Mouse (Mus musculus) heart, embryonic 12.5 days (tissue): ENCODE results near the gene Tgfbr3. TPM values are rescaled to one million over a fixed set of nuclear protein-coding genes. Genes with fewer than 3 reads are reported as not detected.

ENCODE experiments used
- ATAC-seq: fragments of 200-750 bp; cut with Nextera tagmentation; 2 replicates; pipeline ENCODE4 v1.8.0; 2017; ENCODE audit warnings: moderate TSS enrichment, moderate library complexity; ENCODE audit not compliant: insufficient number of reproducible peaks, low FRiP score
- H3K27ac ChIP-seq: fragments of 300-500 bp; sonication (generic); 2 replicates; pipeline ENCODE4 v1.5.1; 2016; ENCODE audit warnings: mild to moderate bottlenecking, moderate library complexity; ENCODE audit not compliant: poor library complexity, severe bottlenecking
- H3K27me3 ChIP-seq: fragments of 300-500 bp; sonication (generic); replicated peaks from 2 replicates; pipeline ENCODE4 v1.6.1; 2016; ENCODE audit warnings: mild to moderate bottlenecking, moderate library complexity
- H3K36me3 ChIP-seq: fragments of 300-500 bp; sonication (generic); 2 replicates; pipeline ENCODE4 v1.6.1; 2016; ENCODE audit warnings: mild to moderate bottlenecking, moderate library complexity
- H3K4me1 ChIP-seq: fragments of 300-500 bp; sonication (generic); replicated peaks from 2 replicates; pipeline ENCODE4 v1.6.1; 2016; ENCODE audit warnings: mild to moderate bottlenecking
- H3K4me2 ChIP-seq: fragments of 300-500 bp; sonication (generic); 2 replicates; pipeline ENCODE4 v1.6.1; 2016; ENCODE audit warnings: mild to moderate bottlenecking, moderate library complexity
- H3K4me3 ChIP-seq: fragments of 300-500 bp; sonication (generic); 2 replicates; pipeline ENCODE4 v1.5.1; 2016; ENCODE audit warnings: mild to moderate bottlenecking
- H3K9ac ChIP-seq: fragments of 300-500 bp; sonication (generic); 2 replicates; pipeline ENCODE4 v1.6.1; 2016; ENCODE audit warnings: mild to moderate bottlenecking, moderate library complexity
- H3K9me3 ChIP-seq: fragments of 300-500 bp; sonication (generic); replicated peaks from 2 replicates; pipeline ENCODE4 v1.6.1; 2016; ENCODE audit warnings: mild to moderate bottlenecking, moderate library complexity
- WGBS: fragments of 180-500 bp; shearing (Covaris S2); methylation state at CpG from one replicate; pipeline ENCODE4 v1.1.7; 2016; 5-methylcytosine and 5-hydroxymethylcytosine counted together
- polyA plus RNA-seq: library from polyadenylated mRNA; unstranded; fragments of >200 nt; fragmentation: Nextera tagmentation; extraction: Ambion mirVana; gene quantifications from 2 replicates; pipeline ENCODE4 v1.2.1, GENCODE M21; 2016

Gene Tgfbr3
- polyA plus RNA-seq, 1 experiment from 2014 or later = 38.1 TPM

- H3K4me3 ChIP-seq = no peak overlapping the region
- 77% methylated on average over 2 of the region's 2 CpGs for WGBS
- no peak for ATAC-seq
- 0 out of 2 replicates have a peak, but pooled peaks cover 5% of the 10 kb centered on the region for H3K27me3 ChIP-seq
- H3K4me1 ChIP-seq = peaks cover 18% of the 10 kb centered on the region
- H3K36me3 ChIP-seq = peaks cover 10% of the 10 kb centered on the region
- no peak overlapping the region for H3K27ac ChIP-seq
- H3K9ac ChIP-seq = no peak overlapping the region
- H3K9me3 ChIP-seq = no peaks in the 10 kb centered on the region
- H3K4me2 ChIP-seq = no peak overlapping the region
Observed at GRCm38 (mm10) chr5:107106139-107106538, 183.3 kb downstream of the Tgfbr3 start.

- 93% methylated on average over 2 of the region's 2 CpGs for WGBS
- ATAC-seq = no peak
- Histone ChIP-seq H3K4me2 (no peak overlapping the region), H3K4me3 (no peak overlapping the region), H3K9me3 (no peaks in the 10 kb centered on the region), H3K27ac (no peak overlapping the region), H3K36me3 (peaks cover 3% of the 10 kb centered on the region), H3K9ac (no peak overlapping the region), H3K4me1 (peaks cover 16% of the 10 kb centered on the region), H3K27me3 (0 out of 2 replicates have a peak, but pooled peaks cover under 1% of the 10 kb centered on the region)
Observed at GRCm38 (mm10) chr5:107103591-107103990, 185.8 kb downstream of the Tgfbr3 start.

GRCm38 (mm10) chr5:107102916-107103315, 186.5 kb downstream of the Tgfbr3 start:
- peaks cover 12% of the 10 kb centered on the region for H3K4me1 ChIP-seq
- no peaks in the 10 kb centered on the region for H3K9me3 ChIP-seq
- WGBS = 70% methylated on average over 4 of the region's 4 CpGs
- no peak overlapping the region for H3K4me3 ChIP-seq
- no peak overlapping the region for H3K4me2 ChIP-seq
- no peaks in the 10 kb centered on the region for H3K36me3 ChIP-seq
- no peaks in the 10 kb centered on the region for H3K27me3 ChIP-seq
- H3K27ac ChIP-seq = no peak overlapping the region
- H3K9ac ChIP-seq = no peak overlapping the region
- no peak for ATAC-seq

- ATAC-seq = no peak
- Histone ChIP-seq H3K27ac (no peak overlapping the region), H3K4me2 (no peak overlapping the region), H3K27me3 (no peaks in the 10 kb centered on the region), H3K4me1 (peaks cover 12% of the 10 kb centered on the region), H3K4me3 (no peak overlapping the region), H3K36me3 (no peaks in the 10 kb centered on the region), H3K9ac (no peak overlapping the region), H3K9me3 (no peaks in the 10 kb centered on the region)
- 82% methylated on average over 4 of the region's 4 CpGs for WGBS
Observed at GRCm38 (mm10) chr5:107101684-107102083, 187.7 kb downstream of the Tgfbr3 start.

- H3K27ac ChIP-seq = no peak overlapping the region
- H3K9me3 ChIP-seq = no peaks in the 10 kb centered on the region
- no peaks in the 10 kb centered on the region for H3K36me3 ChIP-seq
- 63% methylated on average over 7 of the region's 7 CpGs for WGBS
- 0 out of 2 replicates have a peak overlapping the region, but pooled peaks have one; percentile 3 for H3K9ac ChIP-seq
- H3K4me3 ChIP-seq = no peak overlapping the region
- H3K4me2 ChIP-seq = no peak overlapping the region
- no peaks in the 10 kb centered on the region for H3K27me3 ChIP-seq
- ATAC-seq = no peak
- H3K4me1 ChIP-seq = peaks cover 13% of the 10 kb centered on the region
Observed at GRCm38 (mm10) chr5:107101135-107101534, 188.3 kb downstream of the Tgfbr3 start.

- H3K9ac ChIP-seq = no peak overlapping the region
- no peak for ATAC-seq
- no peaks in the 10 kb centered on the region for H3K36me3 ChIP-seq
- H3K27me3 ChIP-seq = no peaks in the 10 kb centered on the region
- 87% methylated on average over 3 of the region's 3 CpGs for WGBS
- H3K4me1 ChIP-seq = peaks cover 27% of the 10 kb centered on the region
- H3K27ac ChIP-seq = no peak overlapping the region
- no peaks in the 10 kb centered on the region for H3K9me3 ChIP-seq
- no peak overlapping the region for H3K4me2 ChIP-seq
- no peak overlapping the region for H3K4me3 ChIP-seq
Observed at GRCm38 (mm10) chr5:107099634-107100033, 189.8 kb downstream of the Tgfbr3 start.

GRCm38 (mm10) chr5:107099076-107099475, 190.4 kb downstream of the Tgfbr3 start:
- no peak for ATAC-seq
- no peaks in the 10 kb centered on the region for H3K27me3 ChIP-seq
- H3K4me2 ChIP-seq = no peak overlapping the region
- H3K27ac ChIP-seq = no peak overlapping the region
- H3K4me1 ChIP-seq = peaks cover 27% of the 10 kb centered on the region
- no peak overlapping the region for H3K4me3 ChIP-seq
- no peak overlapping the region for H3K9ac ChIP-seq
- no peaks in the 10 kb centered on the region for H3K36me3 ChIP-seq
- WGBS = 54% methylated on average over 5 of the region's 6 CpGs
- no peaks in the 10 kb centered on the region for H3K9me3 ChIP-seq

DNA sequence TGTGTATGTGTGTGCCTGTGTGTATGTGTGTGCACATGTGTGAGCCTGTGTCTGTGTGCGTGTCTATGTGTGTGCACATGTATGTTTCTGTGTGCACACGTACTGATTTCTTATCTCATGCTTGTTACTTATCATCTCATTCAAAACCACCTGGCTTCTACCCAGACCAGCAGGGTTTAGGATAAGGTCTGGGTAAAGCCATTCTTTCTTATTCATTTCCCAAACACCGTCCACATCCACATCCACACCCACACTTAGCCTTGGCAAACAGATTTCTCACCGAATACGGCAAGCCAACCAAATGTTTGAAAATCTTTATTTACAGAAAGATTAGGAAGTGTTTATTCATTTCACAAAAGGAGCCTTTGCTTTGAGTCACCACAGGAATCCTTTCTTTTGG, 191.4 kb downstream of the Tgfbr3 start:
- no peak overlapping the region for H3K4me3 ChIP-seq
- peaks cover 34% of the 10 kb centered on the region for H3K4me1 ChIP-seq
- no peak for ATAC-seq
- H3K9ac ChIP-seq = no peak overlapping the region
- WGBS = 69% methylated on average over 5 of the region's 5 CpGs
- no peaks in the 10 kb centered on the region for H3K9me3 ChIP-seq
- H3K36me3 ChIP-seq = no peaks in the 10 kb centered on the region
- no peak overlapping the region for H3K4me2 ChIP-seq
- no peaks in the 10 kb centered on the region for H3K27me3 ChIP-seq
- no peak overlapping the region for H3K27ac ChIP-seq

GRCm38 (mm10) chr5:107097314-107097713, 192.1 kb downstream of the Tgfbr3 start:
- WGBS = 82% methylated on average over 7 of the region's 7 CpGs
- H3K9me3 ChIP-seq = no peaks in the 10 kb centered on the region
- H3K27me3 ChIP-seq = no peaks in the 10 kb centered on the region
- peaks cover 40% of the 10 kb centered on the region for H3K4me1 ChIP-seq
- no peak for ATAC-seq
- no peaks in the 10 kb centered on the region for H3K36me3 ChIP-seq
- no peak overlapping the region for H3K27ac ChIP-seq
- H3K9ac ChIP-seq = no peak overlapping the region
- no peak overlapping the region for H3K4me3 ChIP-seq
- H3K4me2 ChIP-seq = no peak overlapping the region

DNA sequence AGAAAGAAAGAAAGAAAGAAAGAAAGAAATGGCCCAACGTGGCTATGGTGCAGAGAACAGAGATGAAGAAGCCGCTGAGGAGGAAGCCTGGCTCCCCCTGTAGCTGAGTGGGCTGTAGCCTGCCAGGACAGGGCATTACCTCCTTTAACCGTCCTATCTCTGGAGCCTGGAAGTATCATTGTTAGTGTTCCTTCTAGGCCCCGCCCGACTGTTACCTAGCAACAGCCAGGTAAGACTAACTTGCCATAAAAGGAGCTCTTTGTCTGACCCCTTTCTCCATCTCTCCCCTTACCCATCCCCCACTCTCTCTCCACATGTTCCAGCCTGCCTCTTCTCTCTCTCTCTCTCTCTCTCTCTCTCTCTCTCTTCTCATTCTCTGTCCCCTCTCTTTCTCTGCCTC, 195.2 kb downstream of the Tgfbr3 start:
- ATAC-seq = no peak
- Histone ChIP-seq H3K4me3 (no peak overlapping the region), H3K27ac (no peak overlapping the region), H3K9ac (no peak overlapping the region), H3K36me3 (no peaks in the 10 kb centered on the region), H3K4me1 (peaks cover 37% of the 10 kb centered on the region), H3K27me3 (no peaks in the 10 kb centered on the region), H3K9me3 (no peaks in the 10 kb centered on the region), H3K4me2 (no peak overlapping the region)
- 44% methylated on average over 5 of the region's 5 CpGs for WGBS

DNA sequence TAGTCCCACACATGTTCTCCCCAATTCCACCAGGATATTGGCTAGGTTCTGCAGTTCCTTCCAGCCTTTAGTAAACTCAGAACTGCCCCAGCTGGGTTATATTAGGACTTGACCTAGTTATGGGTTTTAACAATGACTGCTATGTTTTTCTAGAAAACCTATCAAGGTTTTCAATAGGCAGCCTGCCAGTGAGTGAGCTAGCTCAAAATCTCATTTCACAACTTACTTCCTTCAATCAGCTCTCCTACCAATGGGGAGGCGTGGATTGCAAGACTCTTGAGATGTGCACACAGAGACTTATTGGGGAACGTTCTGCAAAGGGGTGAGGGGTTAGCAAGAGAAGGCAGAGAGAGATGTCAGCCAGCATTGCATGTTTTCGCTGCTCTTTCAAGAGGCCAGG, 196.2 kb downstream of the Tgfbr3 start:
- no peak overlapping the region for H3K9ac ChIP-seq
- no peak overlapping the region for H3K4me2 ChIP-seq
- H3K27me3 ChIP-seq = no peaks in the 10 kb centered on the region
- H3K4me3 ChIP-seq = no peak overlapping the region
- no peak overlapping the region; the same call in 1 of the 2 replicates for H3K27ac ChIP-seq
- ATAC-seq = no peak
- peaks cover 36% of the 10 kb centered on the region for H3K4me1 ChIP-seq
- 68% methylated on average over 3 of the region's 3 CpGs for WGBS
- no peaks in the 10 kb centered on the region for H3K9me3 ChIP-seq
- no peaks in the 10 kb centered on the region for H3K36me3 ChIP-seq

DNA sequence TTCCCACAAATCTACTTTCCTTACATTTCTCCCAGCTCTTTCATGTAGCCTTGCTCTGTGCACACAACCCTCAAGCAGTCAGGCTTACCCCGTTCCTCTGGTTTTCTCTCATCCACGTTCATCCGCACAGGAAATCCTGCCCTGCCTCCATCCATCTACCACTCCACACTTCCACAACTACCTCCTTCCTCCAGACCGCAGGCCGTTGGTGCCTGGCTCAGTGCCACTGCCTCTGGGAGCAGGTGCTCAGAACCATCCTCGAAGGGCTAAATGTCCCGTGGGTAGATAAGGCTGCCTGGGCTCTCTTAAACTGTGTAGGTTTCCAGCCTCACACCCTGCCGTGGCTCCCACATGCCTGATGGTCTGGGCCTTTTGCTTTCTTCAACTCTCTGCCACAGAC, 197.3 kb downstream of the Tgfbr3 start:
- peak; percentile 19; the same call in 1 of the 2 replicates for ATAC-seq
- Histone ChIP-seq H3K27me3 (no peaks in the 10 kb centered on the region), H3K9ac (no peak overlapping the region), H3K27ac (no peak overlapping the region), H3K9me3 (no peaks in the 10 kb centered on the region), H3K4me1 (peaks cover 48% of the 10 kb centered on the region), H3K4me2 (no peak overlapping the region), H3K4me3 (no peak overlapping the region), H3K36me3 (no peaks in the 10 kb centered on the region)
- 27% methylated on average over 8 of the region's 8 CpGs for WGBS
